Mouse (Mus musculus) CD4-positive helper T cell, adult 2 months (primary cell): ENCODE data around the gene Gm21797.
"Not testable (repeated sequence)": the region's sequence is repeated elsewhere in the genome, so short reads cannot be mapped to it uniquely, and the experiment has no call there.

ENCODE experiments used
- DNase-seq: peaks from one replicate; pipeline ENCODE4 v3.0.0-alpha.2; 2012; ENCODE audit warnings: low read depth, missing footprints, low spot score

The Gm21797 gene

GRCm38 (mm10) chrY:40775665-40776064 lies at the start of gene Gm21797:
Gene Gm21797, minus strand, starts transcription at chrY:40775765.
- DNase-seq, result not testable (repeated sequence)

DNA sequence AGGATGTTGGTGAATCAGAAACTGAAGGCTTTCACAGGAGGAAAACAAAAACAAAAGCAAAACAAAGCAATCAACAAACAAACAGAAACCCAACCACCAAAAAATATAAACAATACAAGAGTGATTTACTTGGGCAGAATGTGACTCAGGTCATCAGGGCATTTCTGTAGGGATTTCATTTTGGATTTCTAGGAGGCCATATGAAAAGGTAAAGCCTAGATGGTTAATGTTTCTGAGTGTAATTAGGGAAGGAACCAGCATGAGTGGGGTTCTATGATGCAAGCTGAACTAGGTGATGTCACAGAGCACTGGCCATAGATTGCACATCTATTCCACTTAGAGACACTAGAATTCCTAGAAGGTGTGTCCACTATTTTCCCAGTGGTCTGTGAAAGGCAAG lies 29.0 kb upstream of the Gm21797 start, which contains the start of gene Gm20795:
Gm20795 (plus strand) TSS at position 301 of the 400 bp plus-strand sequence.
- DNase-seq, result not testable (repeated sequence)
